Mouse (Mus musculus) CH12.LX (cell line): ENCODE measurements around the gene Scn8a.

Experiments used
- CTCF ChIP-seq, 2 experiments: IDR thresholded peaks in 1 of 2; conservative IDR thresholded peaks in 1 of 2; 2 replicates each; pipeline ENCODE4 v1.5.1; 2011 to 2012; ENCODE audit warnings: low read depth in 2 of 2, low read length in 2 of 2, improper control_type of control experiment in 1 of 2, inconsistent platforms in 1 of 2, mild to moderate bottlenecking in 1 of 2, moderate library complexity in 1 of 2
- MAFK ChIP-seq: IDR thresholded peaks from 2 replicates; pipeline ENCODE4 v1.6.1; 2011; ENCODE audit warnings: low read length, improper control_type of control experiment; ENCODE audit not compliant: insufficient replicate concordance
- MAZ ChIP-seq: IDR thresholded peaks from 2 replicates; pipeline ENCODE4 v1.6.1; 2012; ENCODE audit warnings: low read depth, mild to moderate bottlenecking, inconsistent platforms, low read length, improper control_type of control experiment, moderate library complexity
- NELFE ChIP-seq: IDR thresholded peaks from 2 replicates; pipeline ENCODE4 v1.6.1; 2011; ENCODE audit warnings: low read depth, low read length, improper control_type of control experiment
- POLR2A ChIP-seq: IDR thresholded peaks from 2 replicates; pipeline ENCODE4 v1.6.1; 2011; ENCODE audit warnings: low read depth, mild to moderate bottlenecking, improper control_type of control experiment, low read length
- USF1 ChIP-seq: IDR thresholded peaks from 2 replicates; pipeline ENCODE4 v1.6.1; 2014; ENCODE audit warnings: low read depth, mild to moderate bottlenecking, inconsistent platforms, low read length, improper control_type of control experiment

DNA sequence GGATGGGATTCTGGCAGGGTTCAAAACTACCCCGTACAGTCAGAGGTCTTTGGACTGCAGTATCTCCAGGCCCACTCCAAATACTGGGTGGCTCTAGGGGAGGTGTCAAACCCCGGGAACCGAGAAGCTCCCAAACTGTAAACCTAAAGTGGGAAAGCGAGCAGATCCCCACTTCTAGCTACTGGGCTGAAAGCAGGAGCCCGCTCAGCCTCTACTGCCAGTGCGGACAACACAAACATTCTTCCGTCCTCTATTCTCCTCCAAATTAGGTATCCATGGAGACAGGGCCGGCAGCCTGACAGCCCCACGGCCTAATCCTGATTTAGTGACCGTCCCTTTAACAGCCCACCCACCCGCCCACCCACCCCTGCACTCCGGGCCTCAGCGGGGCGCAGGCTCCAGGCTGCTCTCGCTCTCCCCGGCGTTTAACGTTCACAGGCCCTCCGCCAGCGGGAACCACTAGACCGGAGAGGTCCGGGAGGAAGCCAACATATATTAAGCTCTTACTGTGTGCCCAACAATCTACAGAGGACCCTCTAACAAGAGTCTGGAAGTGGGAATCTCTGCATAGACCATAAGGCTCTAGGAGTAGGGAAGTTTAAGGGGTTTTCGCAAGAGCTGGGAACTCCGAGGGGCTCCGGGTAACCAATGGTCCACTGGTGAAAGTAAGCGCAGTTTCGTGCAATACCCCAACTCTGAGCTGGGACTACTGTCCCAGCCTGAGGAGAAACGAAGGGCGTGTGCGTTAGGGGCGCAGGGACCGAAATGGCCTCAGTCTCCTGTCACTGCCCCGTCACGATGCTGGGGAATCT lies 207.5 kb downstream of the Scn8a start:
- no peak for TF ChIP-seq CTCF (conservative IDR thresholded peaks at IDR 0.05 in 1 of 2, IDR thresholded peaks at IDR 0.05 in 1 of 2; ENCODE audit: low read depth in 2 of 2, low read length in 2 of 2)
- no peak for TF ChIP-seq MAFK
- TF ChIP-seq NELFE = no peak
- TF ChIP-seq USF1 = no peak
- no peak for TF ChIP-seq POLR2A
- TF ChIP-seq MAZ = no peak
